Mouse (Mus musculus): ENCODE results near the gene Zfp385a. TPM values are rescaled to one million over a fixed set of nuclear protein-coding genes. Genes with fewer than 3 reads are reported as not detected.
A peak's percentile ranks its signal among the peaks of the same experiment; 100 is the strongest.

The Zfp385a gene
- polyA plus RNA-seq, 1 experiment from 2014 or later = 10.1 TPM

- peaks cover 32% of the 10 kb centered on the region for H3K27me3 ChIP-seq (ENCODE audit: insufficient read depth, low read length)
- H3K4me3 ChIP-seq (ENCODE audit: low read depth, low read length) = no peak overlapping the region
- H3K36me3 ChIP-seq (replicated peaks; ENCODE audit: insufficient read depth, low read length) = no peaks in the 10 kb centered on the region
- no peak for DNase-seq
- TF ChIP-seq CTCF (IDR thresholded peaks at IDR 0.05; ENCODE audit: low read depth) (no peak), EP300 (IDR thresholded peaks at IDR 0.05; ENCODE audit: low read depth) (no peak)
- no peak overlapping the region for H3K9ac ChIP-seq (replicated peaks)
- no peaks in the 10 kb centered on the region for H3K9me3 ChIP-seq (ENCODE audit: low read length)
- no peak overlapping the region for H3K4me2 ChIP-seq (ENCODE audit: low read depth, low read length)
- WGBS (ENCODE audit: insufficient replicate concordance) = 41% methylated on average over 11 of the region's 11 CpGs
- ATAC-seq = no peak
- peaks cover 32% of the 10 kb centered on the region for H3K4me1 ChIP-seq (ENCODE audit: insufficient read depth)
- H3K27ac ChIP-seq (ENCODE audit: low read depth) = no peak overlapping the region
These were observed 2.8 kb downstream of the Zfp385a start for GRCm38 (mm10) chr15:103336996-103337667.

GRCm38 (mm10) chr15:103335488-103336235 lies 4.2 kb downstream of the Zfp385a start:
- Histone ChIP-seq H3K4me2 (ENCODE audit: low read depth, low read length) (no peak overlapping the region), H3K27me3 (ENCODE audit: insufficient read depth, low read length) (peaks cover 21% of the 10 kb centered on the region), H3K27ac (ENCODE audit: low read depth) (no peak overlapping the region), H3K4me1 (ENCODE audit: insufficient read depth) (peaks cover 32% of the 10 kb centered on the region), H3K36me3 (replicated peaks; ENCODE audit: insufficient read depth, low read length) (no peaks in the 10 kb centered on the region), H3K9me3 (ENCODE audit: low read length) (no peaks in the 10 kb centered on the region), H3K4me3 (ENCODE audit: low read depth, low read length) (no peak overlapping the region), H3K9ac (replicated peaks) (no peak overlapping the region)
- ATAC-seq (no peak), DNase-seq (no peak)
- 65% methylated on average over 7 of the region's 7 CpGs for WGBS (ENCODE audit: insufficient replicate concordance)
- TF ChIP-seq CTCF (IDR thresholded peaks at IDR 0.05; ENCODE audit: low read depth) (no peak), EP300 (IDR thresholded peaks at IDR 0.05; ENCODE audit: low read depth) (no peak)

DNA sequence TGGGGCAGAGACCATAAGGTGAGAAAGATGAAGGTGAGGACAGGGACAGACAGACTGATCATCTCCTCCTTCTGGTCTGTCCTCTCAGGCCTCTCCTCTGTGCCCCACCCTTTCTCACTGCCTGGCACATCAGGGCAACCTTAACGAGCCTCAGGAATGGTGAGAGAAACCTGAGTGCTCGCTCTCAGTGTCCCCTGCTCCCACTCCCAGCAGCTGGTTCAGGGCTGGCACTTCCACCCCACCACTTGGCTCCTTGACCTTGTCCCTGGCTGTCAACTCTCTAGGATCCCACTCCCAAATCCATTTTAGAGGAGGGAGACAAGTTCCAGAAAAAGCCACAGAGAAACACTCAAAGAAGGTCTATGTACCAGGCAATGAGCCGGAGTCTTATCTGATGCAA lies 4.9 kb downstream of the Zfp385a start:
- H3K9me3 ChIP-seq (ENCODE audit: low read length) = no peaks in the 10 kb centered on the region
- no peak overlapping the region for H3K4me2 ChIP-seq (ENCODE audit: low read depth, low read length)
- no peak overlapping the region for H3K9ac ChIP-seq (replicated peaks)
- DNase-seq = no peak
- H3K27me3 ChIP-seq (ENCODE audit: insufficient read depth, low read length) = peaks cover 16% of the 10 kb centered on the region; the same call in 1 of the 2 replicates
- H3K36me3 ChIP-seq (replicated peaks; ENCODE audit: insufficient read depth, low read length) = no peaks in the 10 kb centered on the region
- ATAC-seq = no peak
- TF ChIP-seq EP300 (IDR thresholded peaks at IDR 0.05; ENCODE audit: low read depth) (no peak), CTCF (IDR thresholded peaks at IDR 0.05; ENCODE audit: low read depth) (no peak)
- no peak overlapping the region for H3K27ac ChIP-seq (ENCODE audit: low read depth)
- H3K4me1 ChIP-seq (ENCODE audit: insufficient read depth) = peaks cover 28% of the 10 kb centered on the region
- no peak overlapping the region for H3K4me3 ChIP-seq (ENCODE audit: low read depth, low read length)
- WGBS (ENCODE audit: insufficient replicate concordance) = 62% methylated on average over 3 of the region's 3 CpGs

DNA sequence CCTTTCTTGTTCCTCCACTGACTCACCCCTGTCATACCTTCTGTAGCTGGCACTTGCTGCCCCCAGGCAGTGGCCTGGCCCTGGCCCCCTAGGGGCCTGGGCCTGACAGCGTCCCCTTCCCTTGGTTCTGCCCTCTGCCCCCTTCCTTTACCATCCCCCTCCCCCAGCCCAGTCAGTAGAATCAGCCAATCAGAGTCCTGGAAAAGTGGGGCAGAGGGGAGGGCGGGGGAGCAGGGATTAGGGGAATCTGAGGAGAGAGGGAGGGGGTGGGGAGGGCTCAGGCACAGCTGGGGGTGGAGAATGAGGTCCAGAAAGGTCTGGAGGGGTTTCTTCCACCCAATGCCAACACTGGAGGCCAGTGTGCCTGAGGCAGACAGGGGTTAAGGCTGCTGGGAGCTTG lies 5.7 kb downstream of the Zfp385a start:
- Histone ChIP-seq H3K9ac (replicated peaks) (peak overlapping the region; percentile 37; the same call in 1 of the 2 replicates), H3K4me3 (ENCODE audit: low read depth, low read length) (peak overlapping the region; percentile 19; the same call in 1 of the 2 replicates), H3K27ac (ENCODE audit: low read depth) (peak overlapping the region; percentile 25), H3K27me3 (ENCODE audit: insufficient read depth, low read length) (peaks cover 8% of the 10 kb centered on the region; the same call in 1 of the 2 replicates), H3K4me1 (ENCODE audit: insufficient read depth) (peaks cover 20% of the 10 kb centered on the region), H3K4me2 (ENCODE audit: low read depth, low read length) (peak overlapping the region; percentile 62), H3K9me3 (ENCODE audit: low read length) (no peaks in the 10 kb centered on the region), H3K36me3 (replicated peaks; ENCODE audit: insufficient read depth, low read length) (no peaks in the 10 kb centered on the region)
- ATAC-seq (peak; percentile 66), DNase-seq (peak; percentile 65)
- WGBS (ENCODE audit: insufficient replicate concordance) = 32% methylated on average over 2 of the region's 2 CpGs
- TF ChIP-seq CTCF (IDR thresholded peaks at IDR 0.05; ENCODE audit: low read depth) (no peak; the same call in 1 of the 2 replicates), EP300 (IDR thresholded peaks at IDR 0.05; ENCODE audit: low read depth) (no peak)

DNA sequence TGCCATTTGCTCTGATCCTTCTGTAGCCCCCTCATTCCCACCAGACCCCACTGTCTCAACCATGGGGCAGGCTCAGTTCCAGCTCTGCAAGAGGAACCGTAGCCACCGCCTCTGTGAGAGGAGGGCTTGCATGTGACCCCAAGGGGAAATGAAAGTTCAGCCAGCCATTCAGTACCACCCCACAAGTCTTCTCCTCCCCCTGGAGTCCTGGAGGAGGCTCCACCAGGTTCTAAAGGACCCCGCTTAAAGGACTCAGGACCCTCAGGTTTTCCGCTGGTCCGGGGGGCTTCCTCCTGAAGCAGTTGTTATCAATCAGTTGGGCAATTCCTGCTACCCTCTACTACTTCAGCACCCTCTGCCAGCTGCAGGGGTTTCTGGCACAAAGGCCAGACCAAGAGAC lies 6.2 kb downstream of the Zfp385a start:
- peak; percentile 58 for ATAC-seq
- H3K9ac ChIP-seq (replicated peaks) = peak overlapping the region; percentile 37
- no peaks in the 10 kb centered on the region for H3K36me3 ChIP-seq (replicated peaks; ENCODE audit: insufficient read depth, low read length)
- H3K4me3 ChIP-seq (ENCODE audit: low read depth, low read length) = peak overlapping the region; percentile 19; the same call in 1 of the 2 replicates
- H3K4me1 ChIP-seq (ENCODE audit: insufficient read depth) = peaks cover 16% of the 10 kb centered on the region
- H3K27me3 ChIP-seq (ENCODE audit: insufficient read depth, low read length) = 0 out of 2 replicates have a peak, but pooled peaks cover 4% of the 10 kb centered on the region
- TF ChIP-seq EP300 (IDR thresholded peaks at IDR 0.05; ENCODE audit: low read depth) (no peak), CTCF (IDR thresholded peaks at IDR 0.05; ENCODE audit: low read depth) (no peak)
- WGBS (ENCODE audit: insufficient replicate concordance) = 42% methylated on average over 5 of the region's 5 CpGs
- peak; percentile 38 for DNase-seq
- H3K4me2 ChIP-seq (ENCODE audit: low read depth, low read length) = peak overlapping the region; percentile 62
- H3K27ac ChIP-seq (ENCODE audit: low read depth) = peak overlapping the region; percentile 65
- no peaks in the 10 kb centered on the region for H3K9me3 ChIP-seq (ENCODE audit: low read length)

GRCm38 (mm10) chr15:103333081-103333615 lies 6.7 kb downstream of the Zfp385a start:
- ATAC-seq = peak; percentile 43

More at GRCm38 (mm10) chr15:103333081-103333615, 6.7 kb downstream of the Zfp385a start:
- Histone ChIP-seq H3K4me3 (ENCODE audit: low read depth, low read length) (peak overlapping the region; percentile 19; the same call in 1 of the 2 replicates), H3K4me1 (ENCODE audit: insufficient read depth) (peaks cover 16% of the 10 kb centered on the region), H3K36me3 (replicated peaks; ENCODE audit: insufficient read depth, low read length) (no peaks in the 10 kb centered on the region), H3K27me3 (ENCODE audit: insufficient read depth, low read length) (no peaks in the 10 kb centered on the region), H3K9me3 (ENCODE audit: low read length) (no peaks in the 10 kb centered on the region), H3K27ac (ENCODE audit: low read depth) (peak overlapping the region; percentile 65), H3K9ac (replicated peaks) (peak overlapping the region; percentile 37; the same call in 1 of the 2 replicates), H3K4me2 (ENCODE audit: low read depth, low read length) (peak overlapping the region; percentile 62)
- WGBS (ENCODE audit: insufficient replicate concordance) = 45% methylated on average over 5 of the region's 5 CpGs
- DNase-seq = no peak
- TF ChIP-seq CTCF (IDR thresholded peaks at IDR 0.05; ENCODE audit: low read depth) = no peak
- TF ChIP-seq EP300 (IDR thresholded peaks at IDR 0.05; ENCODE audit: low read depth) = no peak

Measured in liver, postnatal 0 days (tissue).